Mouse (Mus musculus): ENCODE results near the gene Igdcc3.

The Igdcc3 gene

DNA sequence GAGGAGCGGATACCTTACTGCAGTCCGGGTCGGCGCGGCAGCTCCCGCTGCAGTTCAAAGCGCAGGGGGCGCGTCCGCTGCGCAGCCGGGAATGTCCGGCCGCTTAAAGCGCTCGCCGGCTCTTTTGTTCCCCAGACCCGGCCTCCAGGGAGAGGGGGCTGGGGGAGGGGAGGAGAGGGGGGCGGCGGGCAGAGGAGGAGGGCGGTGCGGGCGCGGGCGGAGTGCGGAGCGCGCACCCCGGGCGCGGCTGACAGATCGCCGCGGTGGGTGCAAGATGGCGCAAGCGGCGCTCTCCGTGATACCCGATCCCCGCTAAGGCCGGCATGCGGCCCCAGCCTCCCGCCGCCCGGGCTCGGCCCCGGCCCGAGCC lies at the start of gene Igdcc3:
Igdcc3 (plus strand) TSS at position 254 of the 370 bp plus-strand sequence.
- peak; percentile 79 for DNase-seq (ENCODE audit: low read depth, low spot score)

DNA sequence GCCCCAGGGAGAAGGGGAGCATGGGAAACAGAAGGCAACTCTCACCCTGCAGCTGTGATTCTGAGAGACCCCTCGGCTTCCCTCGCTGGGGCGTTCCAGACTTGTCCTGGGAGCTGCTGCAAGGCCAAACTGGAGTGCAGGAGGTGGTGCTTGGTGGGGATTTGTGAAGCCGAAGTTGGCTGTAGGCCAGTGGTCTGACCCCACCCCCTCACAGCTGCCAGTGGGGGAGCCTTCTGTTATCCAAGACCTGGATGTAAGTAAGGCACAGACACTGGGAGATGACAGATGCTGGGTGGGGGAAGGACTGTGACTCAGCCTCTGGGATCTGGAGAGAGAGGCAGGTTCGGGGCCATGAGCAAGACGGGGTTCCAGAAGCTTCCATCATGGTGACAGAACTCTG lies 46.8 kb upstream of the Igdcc3 start:
- no peak for DNase-seq (ENCODE audit: low read depth, low spot score)

DNA sequence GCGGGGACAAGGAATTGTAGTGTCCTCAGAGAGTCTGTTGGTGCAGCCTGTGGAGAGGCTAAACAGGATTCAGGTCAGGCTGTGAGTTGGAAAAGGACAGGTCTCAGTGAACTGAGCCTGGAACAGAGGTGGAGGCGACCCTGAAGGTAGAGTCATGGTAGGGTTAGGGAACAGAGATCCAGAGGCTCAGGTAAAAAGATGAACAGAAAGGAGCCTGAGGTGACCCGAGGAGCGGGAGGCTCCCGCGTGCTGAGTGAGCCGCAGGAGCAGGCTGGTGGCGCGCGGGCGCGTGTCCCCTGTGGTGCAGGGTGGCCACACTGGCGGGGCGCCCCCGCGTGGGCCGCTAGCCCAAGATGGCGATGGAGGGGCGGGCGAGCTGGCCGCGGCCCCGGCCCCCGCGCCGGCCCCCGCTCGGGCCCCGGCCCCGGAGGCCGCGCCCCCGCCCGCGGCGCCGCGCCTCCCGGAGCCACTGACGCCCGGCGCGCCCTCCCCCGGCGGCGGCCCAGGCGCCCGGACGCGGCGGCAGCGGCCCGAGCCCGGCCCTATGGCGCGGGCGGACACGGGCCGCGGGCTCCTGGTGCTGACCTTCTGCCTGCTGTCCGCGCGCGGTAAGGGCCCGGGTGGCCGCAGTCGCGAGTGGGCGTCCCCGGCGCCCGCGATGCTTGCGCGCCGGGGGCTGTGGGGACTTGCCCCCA lies 39.9 kb upstream of the Igdcc3 start, which contains the start of gene Igdcc4:
Igdcc4 (plus strand) TSS at position 496 of the 695 bp plus-strand sequence.
- no peak for DNase-seq (ENCODE audit: low read depth, low spot score)

GRCm38 (mm10) chr9:65101686-65102376 lies 39.2 kb upstream of the Igdcc3 start:
- DNase-seq (ENCODE audit: low read depth, low spot score) = no peak

GRCm38 (mm10) chr9:65102377-65103172 lies 38.4 kb upstream of the Igdcc3 start:
- DNase-seq (ENCODE audit: low read depth, low spot score) = peak; percentile 71

DNA sequence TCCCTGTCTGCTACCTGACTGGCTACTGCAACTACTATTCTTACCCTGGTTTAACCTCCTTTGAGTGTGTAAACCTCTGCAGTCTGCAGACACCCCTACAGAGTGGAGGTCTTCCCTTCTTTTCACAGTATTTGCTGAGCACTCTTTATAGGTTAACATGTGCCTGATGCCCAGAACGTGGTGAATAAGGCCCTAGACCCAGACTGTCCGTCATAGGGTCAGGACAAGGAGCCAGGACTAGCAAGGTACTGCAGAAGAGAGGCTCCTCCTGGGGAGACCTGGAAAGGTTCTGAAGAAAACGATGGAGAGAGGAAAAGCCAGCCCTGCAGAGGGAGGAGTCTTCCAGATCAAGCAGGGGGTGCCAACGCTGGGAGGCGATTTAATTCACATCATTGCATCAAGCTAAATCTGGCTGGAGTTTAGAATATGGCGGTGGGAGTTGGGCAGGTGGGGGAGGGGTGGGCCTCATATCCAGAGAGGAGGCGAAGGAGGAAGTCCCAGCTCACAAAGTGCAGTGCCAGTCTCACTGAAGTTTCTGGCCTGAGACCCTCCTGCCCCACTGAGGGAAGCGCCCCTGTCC lies 37.7 kb upstream of the Igdcc3 start:
- no peak for DNase-seq (ENCODE audit: low read depth, low spot score)

GRCm38 (mm10) chr9:65106821-65107220 lies 34.2 kb upstream of the Igdcc3 start:
- DNase-seq (ENCODE audit: low read depth, low spot score) = no peak

DNA sequence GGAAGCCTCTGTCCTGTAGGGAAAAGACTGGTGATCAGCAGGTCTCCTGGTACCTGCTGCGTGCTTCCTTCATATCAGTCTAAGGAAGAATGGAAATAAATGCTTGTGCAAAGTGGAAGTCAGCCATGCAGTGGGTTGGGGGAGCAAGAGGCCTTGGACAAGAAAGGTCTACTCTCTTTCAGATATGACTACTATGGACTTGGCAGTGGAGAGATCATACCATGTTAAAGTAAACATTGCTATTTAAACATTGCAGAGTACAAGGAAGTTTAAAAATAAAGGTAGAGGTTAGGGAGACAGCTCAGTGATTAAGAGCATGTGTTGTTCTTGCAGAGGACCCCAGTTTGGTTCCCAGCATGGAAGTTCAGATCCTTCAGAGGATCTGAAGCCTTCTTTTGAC lies 33.1 kb upstream of the Igdcc3 start:
- no peak for DNase-seq (ENCODE audit: low read depth, low spot score)

- no peak for DNase-seq (ENCODE audit: low read depth, low spot score)
These were observed 31.6 kb upstream of the Igdcc3 start for GRCm38 (mm10) chr9:65109132-65110072.

GRCm38 (mm10) chr9:65111698-65112097 lies 29.3 kb upstream of the Igdcc3 start:
- no peak for DNase-seq (ENCODE audit: low read depth, low spot score)

GRCm38 (mm10) chr9:65113694-65114093 lies 27.3 kb upstream of the Igdcc3 start:
- no peak for DNase-seq (ENCODE audit: low read depth, low spot score)

GRCm38 (mm10) chr9:65115891-65116290 lies 25.1 kb upstream of the Igdcc3 start:
- no peak for DNase-seq (ENCODE audit: low read depth, low spot score)

DNA sequence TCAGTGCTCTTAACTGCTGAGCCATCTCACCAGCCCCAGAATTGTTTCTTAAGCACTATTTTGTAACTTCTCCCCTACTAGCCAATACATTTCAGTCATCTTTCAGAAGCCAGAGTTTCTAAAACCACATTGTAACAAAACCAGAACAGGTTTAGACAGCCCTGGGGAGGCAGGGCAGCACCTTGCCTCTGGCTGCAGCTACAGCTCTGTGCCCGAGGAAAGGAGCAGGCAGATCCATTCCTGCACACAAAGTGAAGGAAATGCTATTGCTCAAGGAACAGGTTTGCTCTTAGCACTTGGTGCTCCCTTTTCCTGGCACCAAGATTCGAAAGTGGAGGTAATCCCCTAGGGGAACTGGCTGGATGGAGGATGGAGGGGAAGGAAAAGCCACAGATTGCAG lies 23.5 kb upstream of the Igdcc3 start:
- DNase-seq (ENCODE audit: low read depth, low spot score) = no peak

DNA sequence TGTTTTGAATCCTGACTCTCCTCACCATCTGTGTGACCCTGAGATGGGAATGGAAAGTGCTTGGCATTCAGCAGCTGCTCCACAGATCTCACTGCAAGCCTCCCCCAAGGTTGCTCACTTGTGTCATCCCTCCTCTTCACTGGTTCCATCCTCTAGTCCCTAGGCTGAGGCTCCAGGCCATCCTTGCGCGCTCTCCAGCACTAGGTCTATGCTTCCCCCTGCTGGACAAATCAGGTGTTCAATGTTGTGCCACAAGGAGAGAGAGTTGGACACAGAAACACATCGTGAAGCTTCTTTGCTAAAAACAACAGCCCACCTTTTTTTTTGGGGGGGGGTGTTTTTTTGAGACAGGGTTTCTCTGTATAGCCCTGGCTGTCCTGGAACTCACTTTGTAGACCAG lies 20.1 kb upstream of the Igdcc3 start:
- DNase-seq (ENCODE audit: low read depth, low spot score) = peak; percentile 68

- DNase-seq (ENCODE audit: low read depth, low spot score) = no peak
These were observed 18.4 kb upstream of the Igdcc3 start for GRCm38 (mm10) chr9:65122545-65122944.

DNA sequence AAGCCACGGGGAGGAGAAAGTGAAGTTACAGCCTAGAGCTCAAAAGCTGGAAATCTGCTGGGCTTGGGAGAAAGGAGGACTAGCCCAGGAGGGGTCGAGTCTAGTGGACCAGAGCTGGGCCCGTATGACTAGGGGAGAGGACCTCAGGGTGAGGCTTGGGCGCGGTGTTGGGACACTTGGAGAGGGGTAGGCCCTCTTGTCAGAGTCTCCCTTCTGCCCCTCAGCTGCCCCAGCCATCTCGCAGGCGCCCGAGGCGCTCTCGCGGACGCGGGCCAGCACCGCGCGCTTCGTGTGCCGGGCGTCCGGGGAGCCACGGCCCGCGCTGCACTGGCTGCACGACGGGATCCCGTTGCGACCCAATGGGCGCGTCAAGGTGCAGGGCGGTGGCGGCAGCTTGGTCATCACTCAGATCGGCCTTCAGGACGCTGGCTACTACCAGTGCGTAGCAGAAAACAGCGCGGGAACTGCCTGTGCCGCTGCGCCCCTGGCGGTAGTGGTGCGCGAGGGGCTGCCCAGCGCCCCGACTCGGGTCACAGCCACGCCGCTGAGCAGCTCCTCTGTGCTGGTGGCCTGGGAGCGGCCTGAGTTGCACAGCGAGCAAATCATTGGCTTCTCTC lies 17.3 kb upstream of the Igdcc3 start:
- peak; percentile 71 for DNase-seq (ENCODE audit: low read depth, low spot score)

- DNase-seq (ENCODE audit: low read depth, low spot score) = peak; percentile 75
These were observed 12.7 kb upstream of the Igdcc3 start for GRCm38 (mm10) chr9:65128123-65128815.

GRCm38 (mm10) chr9:65131717-65132116 lies 9.3 kb upstream of the Igdcc3 start:
- DNase-seq (ENCODE audit: low read depth, low spot score) = no peak

DNA sequence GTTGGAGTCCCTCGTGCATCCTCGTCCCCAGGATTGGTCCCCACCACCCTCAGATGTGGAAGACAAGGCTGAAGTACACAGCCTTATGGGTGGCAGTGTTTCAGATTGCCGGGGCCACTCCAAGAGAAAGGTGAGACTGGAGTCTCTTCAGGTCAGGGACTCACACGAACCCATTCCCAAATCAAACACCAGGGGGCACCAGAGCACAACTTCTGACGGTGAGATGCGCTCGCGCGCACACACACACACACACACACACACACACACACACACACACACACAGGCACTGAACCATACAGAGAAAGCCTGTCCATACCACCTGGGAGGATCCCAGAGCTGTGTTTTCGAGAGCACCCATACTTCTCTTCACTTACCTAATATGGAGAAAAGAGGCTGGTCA lies 7.2 kb upstream of the Igdcc3 start:
- peak; percentile 86 for DNase-seq (ENCODE audit: low read depth, low spot score)

- DNase-seq (ENCODE audit: low read depth, low spot score) = no peak
These were observed 5.9 kb upstream of the Igdcc3 start for GRCm38 (mm10) chr9:65135126-65135525.
